Mouse (Mus musculus) embryonic stem cell, embryonic (primary cell): ENCODE results near the gene Nrxn2.

ENCODE experiments used
- CTCF ChIA-PET, 4 experiments: fragments of 300-600 bp in 2 of 4; fragments of 350-600 bp in 2 of 4; sonication (Branson Sonifier 250); formaldehyde crosslinking; loops; one replicate each; lab custom pipeline; 2022; ENCODE audit warnings: inconsistent platforms in 2 of 4; lab: Charles Lee
- POLR2A ChIA-PET, 4 experiments: fragments of 300-600 bp in 2 of 4; fragments of 350-600 bp in 2 of 4; sonication (Branson Sonifier 250); formaldehyde crosslinking; loops; one replicate each; lab custom pipeline; 2022; ENCODE audit warnings: antibody characterized with exemption in 4 of 4, inconsistent platforms in 1 of 4; lab: Charles Lee

The Nrxn2 gene

GRCm38 (mm10) chr19:6534118-6534415, 115.5 kb downstream of the Nrxn2 start:
- CTCF ChIA-PET: interaction anchor here in 3 of 4 experiments (0.6 to 1.5 kb wide), 5 partner anchors 18 to 821 kb away, joined by 3 to 6 read pairs (median 3); no protein-coding TSS in a partner anchor
- POLR2A ChIA-PET: interaction anchor here in 2 of 4 experiments (0.6 to 5.1 kb wide), 15 partner anchors 11 to 87 kb away, joined by 3 to 29 read pairs (median 6); no protein-coding TSS in a partner anchor

GRCm38 (mm10) chr19:6536201-6536600, 117.7 kb downstream of the Nrxn2 start:
- ChIA-PET POLR2A (interaction anchor here (0.6 to 5.1 kb wide), 11 partner anchors 8 to 129 kb away, joined by 3 to 29 read pairs (median 4); no protein-coding TSS in a partner anchor), CTCF (interaction anchor here in 1 of 4 experiments (1.4 kb wide), 1 partner anchor 16 kb away, joined by 3 read pairs; no protein-coding TSS in a partner anchor)

- ChIA-PET POLR2A (interaction anchor here in 2 of 4 experiments (0.6 to 5.1 kb wide), 11 partner anchors 7 to 565 kb away, joined by 3 to 29 read pairs (median 4); no protein-coding TSS in a partner anchor), CTCF (interaction anchor here in 1 of 4 experiments (1.1 kb wide), 1 partner anchor 45 kb away, joined by 4 read pairs; no protein-coding TSS in a partner anchor)
Observed at GRCm38 (mm10) chr19:6536696-6537095, 118.2 kb downstream of the Nrxn2 start.

- ChIA-PET POLR2A (interaction anchor here in 2 of 4 experiments (0.6 to 2.3 kb wide), 9 partner anchors 8 to 330 kb away, joined by 3 to 13 read pairs (median 5); no protein-coding TSS in a partner anchor), CTCF (interaction anchor here in 1 of 4 experiments (1.1 to 1.5 kb wide), 2 partner anchors 14 to 46 kb away, joined by 4 read pairs; no protein-coding TSS in a partner anchor)
Observed at GRCm38 (mm10) chr19:6537526-6537925, 119.0 kb downstream of the Nrxn2 start.

- ChIA-PET POLR2A (interaction anchor here in 2 of 4 experiments (1.0 to 2.3 kb wide), 4 partner anchors 9 to 36 kb away, joined by 3 to 13 read pairs (median 6); no protein-coding TSS in a partner anchor), CTCF (interaction anchor here in 2 of 4 experiments (0.6 to 1.5 kb wide), 4 partner anchors 13 to 123 kb away, joined by 4 to 6 read pairs (median 4); no protein-coding TSS in a partner anchor)
Observed at GRCm38 (mm10) chr19:6538546-6538945, 120.0 kb downstream of the Nrxn2 start.

GRCm38 (mm10) chr19:6539592-6539991, 121.1 kb downstream of the Nrxn2 start:
- ChIA-PET POLR2A (interaction anchor here in 2 of 4 experiments (0.6 kb wide), 2 partner anchors 38 to 101 kb away, joined by 3 to 4 read pairs; no protein-coding TSS in a partner anchor), CTCF (no interaction called here)

- ChIA-PET POLR2A (interaction anchor here in 2 of 4 experiments (0.6 to 2.8 kb wide), 3 partner anchors 11 to 102 kb away, joined by 4 to 13 read pairs (median 5); no protein-coding TSS in a partner anchor), CTCF (interaction anchor here in 1 of 4 experiments (1.1 kb wide), 1 partner anchor 12 kb away, joined by 3 read pairs; no protein-coding TSS in a partner anchor)
Observed at GRCm38 (mm10) chr19:6540191-6540590, 121.7 kb downstream of the Nrxn2 start.

- CTCF ChIA-PET: no interaction called here
- POLR2A ChIA-PET: interaction anchor here in 2 of 4 experiments (0.8 to 2.8 kb wide), 2 partner anchors 12 to 13 kb away, joined by 3 to 13 read pairs; no protein-coding TSS in a partner anchor
Observed at GRCm38 (mm10) chr19:6541521-6541920, 123.0 kb downstream of the Nrxn2 start.

GRCm38 (mm10) chr19:6542367-6543034, 124.0 kb downstream of the Nrxn2 start, which contains the start of gene Slc22a12:
TSS of gene Slc22a12 (minus strand) at chr19:6543032.
- ChIA-PET CTCF (interaction anchor here in 2 of 4 experiments (0.5 to 0.6 kb wide), 3 partner anchors 11 to 513 kb away, joined by 3 read pairs; no protein-coding TSS in a partner anchor), POLR2A (interaction anchor here in 2 of 4 experiments (0.8 to 2.8 kb wide), 2 partner anchors 13 kb away, joined by 3 to 13 read pairs; no protein-coding TSS in a partner anchor)

- ChIA-PET POLR2A (interaction anchor here in 1 of 4 experiments (3.3 kb wide), 1 partner anchor 9 kb away, joined by 29 read pairs; no protein-coding TSS in a partner anchor), CTCF (interaction anchor here in 3 of 4 experiments (0.5 to 0.6 kb wide), 3 partner anchors 11 to 512 kb away, joined by 3 read pairs; no protein-coding TSS in a partner anchor)
Observed at GRCm38 (mm10) chr19:6543035-6543383, 124.5 kb downstream of the Nrxn2 start.

GRCm38 (mm10) chr19:6543518-6543917, 125.0 kb downstream of the Nrxn2 start:
- ChIA-PET POLR2A (interaction anchor here in 2 of 4 experiments (0.9 to 3.3 kb wide), 4 partner anchors 9 to 71 kb away, joined by 3 to 29 read pairs (median 8); no protein-coding TSS in a partner anchor), CTCF (interaction anchor here in 1 of 4 experiments (0.6 to 0.7 kb wide), 2 partner anchors 14 to 91 kb away, joined by 3 read pairs; no protein-coding TSS in a partner anchor)

- POLR2A ChIA-PET: interaction anchor here in 3 of 4 experiments (0.5 to 3.3 kb wide), 18 partner anchors 8 to 696 kb away, joined by 3 to 29 read pairs (median 4); partner anchors contain the start of gene Nrxn2 (in 1 of the 3)
- CTCF ChIA-PET: interaction anchor here in 3 of 4 experiments (0.6 to 2.8 kb wide), 6 partner anchors 31 to 327 kb away, joined by 3 to 9 read pairs (median 4); no protein-coding TSS in a partner anchor
Observed at GRCm38 (mm10) chr19:6544712-6545111, 126.2 kb downstream of the Nrxn2 start.

GRCm38 (mm10) chr19:6545481-6545880, 127.0 kb downstream of the Nrxn2 start:
- POLR2A ChIA-PET: interaction anchor here in 2 of 4 experiments (0.6 to 3.3 kb wide), 18 partner anchors 9 to 127 kb away, joined by 3 to 29 read pairs (median 4); partner anchors contain the start of gene Nrxn2 (in 1 of the 2)
- CTCF ChIA-PET: interaction anchor here in 3 of 4 experiments (0.9 to 2.8 kb wide), 5 partner anchors 30 to 326 kb away, joined by 3 to 9 read pairs (median 4); no protein-coding TSS in a partner anchor

GRCm38 (mm10) chr19:6546096-6546495, 127.6 kb downstream of the Nrxn2 start:
- POLR2A ChIA-PET: interaction anchor here in 2 of 4 experiments (0.8 to 3.3 kb wide), 12 partner anchors 9 to 94 kb away, joined by 3 to 29 read pairs (median 5); no protein-coding TSS in a partner anchor
- CTCF ChIA-PET: interaction anchor here in 2 of 4 experiments (1.2 to 2.8 kb wide), 2 partner anchors 54 to 325 kb away, joined by 4 to 9 read pairs; no protein-coding TSS in a partner anchor

GRCm38 (mm10) chr19:6547801-6548200, 129.3 kb downstream of the Nrxn2 start:
- CTCF ChIA-PET: interaction anchor here in 2 of 4 experiments (0.6 to 2.7 kb wide), 3 partner anchors 23 to 244 kb away, joined by 3 to 7 read pairs (median 4); no protein-coding TSS in a partner anchor
- POLR2A ChIA-PET: interaction anchor here in 3 of 4 experiments (0.7 to 3.2 kb wide), 5 partner anchors 10 to 73 kb away, joined by 3 to 13 read pairs (median 3); no protein-coding TSS in a partner anchor

- POLR2A ChIA-PET: interaction anchor here in 3 of 4 experiments (0.7 to 3.2 kb wide), 14 partner anchors 11 to 185 kb away, joined by 3 to 13 read pairs (median 4); partner anchors contain the start of gene Sf1 (in 1 of the 3)
- CTCF ChIA-PET: interaction anchor here in 3 of 4 experiments (0.6 to 2.7 kb wide), 10 partner anchors 28 to 245 kb away, joined by 3 to 7 read pairs (median 3); no protein-coding TSS in a partner anchor
Observed at GRCm38 (mm10) chr19:6548431-6549410, 130.2 kb downstream of the Nrxn2 start.
